Mouse (Mus musculus): ENCODE data around the gene Kng1.
A peak's percentile ranks its signal among the peaks of the same experiment; 100 is the strongest.
"Not testable (repeated sequence)": the region's sequence is repeated elsewhere in the genome, so short reads cannot be mapped to it uniquely, and the experiment has no call there.

The Kng1 gene

DNA sequence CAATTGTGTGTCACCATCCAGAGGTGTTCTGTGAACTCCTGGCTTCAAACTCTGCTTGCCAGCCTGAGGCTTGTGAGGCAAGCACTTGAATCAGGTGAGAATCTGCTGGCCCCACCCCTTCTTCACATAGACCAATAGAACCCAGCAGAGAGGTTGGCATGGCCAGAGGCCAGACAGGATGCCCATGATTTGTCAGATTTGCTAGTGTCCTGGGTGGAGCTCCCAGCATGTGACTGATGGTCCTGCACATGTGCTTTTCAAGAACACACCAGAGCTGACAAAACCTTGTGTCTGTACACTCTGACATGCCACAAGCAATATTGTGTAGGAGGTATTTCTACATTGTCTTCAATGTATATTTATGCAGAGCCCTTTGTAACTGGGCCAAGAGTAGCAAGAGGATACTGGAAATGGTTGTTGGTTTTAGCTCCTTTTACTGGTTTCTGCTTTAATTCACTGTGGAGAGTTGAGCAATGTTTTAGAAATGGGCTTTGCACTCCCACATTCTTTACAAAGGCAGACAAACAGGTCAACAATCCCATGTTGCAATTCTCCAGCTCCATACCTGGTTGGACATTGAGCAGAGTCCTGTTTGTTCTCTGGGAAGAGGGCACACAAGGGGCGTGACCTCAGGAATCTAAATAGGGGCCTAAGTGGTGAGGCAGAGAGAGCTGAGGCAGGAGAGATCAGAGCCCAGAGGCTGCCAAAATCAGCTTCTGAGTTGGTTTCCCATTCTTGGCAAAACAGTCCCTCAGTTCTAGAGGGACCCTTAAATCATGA is at the start of gene Kng1:
Gene Kng1, plus strand, starts transcription at position 198 of the 780 bp plus-strand sequence.
- DNase-seq (ENCODE audit: low read depth, low spot score): not testable (repeated sequence)

DNA sequence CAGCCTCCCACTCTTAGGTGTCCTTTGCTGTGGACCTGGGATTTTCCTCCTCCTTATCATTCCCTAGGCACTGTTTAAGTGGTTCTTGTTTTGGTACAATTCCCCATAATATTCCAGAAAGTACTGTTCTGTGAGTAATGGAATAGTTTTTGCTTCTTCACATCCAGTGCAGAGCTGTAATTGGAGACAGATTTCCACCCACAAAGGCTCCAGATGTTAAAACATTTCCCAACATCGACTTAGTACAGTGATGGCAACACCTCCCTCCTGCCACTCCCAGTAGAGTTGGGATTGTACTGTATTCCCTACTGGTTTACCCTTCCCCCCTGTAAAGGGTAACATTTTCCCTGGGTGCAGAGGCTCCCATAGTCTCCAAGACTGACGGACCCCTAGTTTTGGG is 43.9 kb upstream of the Kng1 start:
- not testable (repeated sequence) for DNase-seq (ENCODE audit: low read depth, low spot score)

DNA sequence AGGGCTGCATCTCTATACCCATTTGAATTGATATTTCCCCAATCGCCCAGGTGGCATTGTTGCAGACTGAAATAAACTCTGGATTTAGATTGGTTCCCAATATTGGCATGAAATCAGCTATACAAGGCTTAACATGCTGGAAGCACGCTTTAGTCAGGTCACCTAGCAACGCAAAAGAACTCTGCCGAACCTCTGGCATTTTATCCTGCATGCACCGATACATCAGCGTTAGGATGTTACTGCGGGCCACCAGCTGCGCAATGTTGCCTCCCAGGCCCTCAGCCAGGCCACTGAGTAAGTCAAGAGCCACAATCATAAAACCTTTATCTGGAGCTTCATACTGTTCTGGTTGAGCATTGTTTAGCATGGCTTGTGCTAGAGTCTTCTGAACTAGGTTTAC is 43.0 kb upstream of the Kng1 start:
- not testable (repeated sequence) for DNase-seq (ENCODE audit: low read depth, low spot score)

DNA sequence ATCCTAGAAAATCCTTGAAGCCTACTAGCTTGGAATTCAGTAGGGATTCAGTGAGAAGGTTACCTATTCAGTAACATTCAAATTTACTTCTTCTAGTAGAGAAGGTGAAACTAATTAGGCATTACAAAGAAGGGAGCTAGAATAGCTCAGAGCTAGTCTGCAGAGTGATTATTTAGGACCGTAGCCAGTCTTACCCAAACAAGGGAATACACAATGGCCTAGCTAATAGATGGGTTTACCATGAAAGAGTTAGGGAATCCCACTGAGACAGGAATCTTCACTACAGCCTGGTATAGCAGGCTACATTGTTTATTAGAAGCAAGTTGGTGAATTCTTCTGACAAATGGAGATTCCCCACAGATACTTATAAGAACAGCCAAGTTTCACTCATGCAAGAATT is 37.1 kb upstream of the Kng1 start:
- not testable (repeated sequence) for DNase-seq (ENCODE audit: low read depth, low spot score)

DNA sequence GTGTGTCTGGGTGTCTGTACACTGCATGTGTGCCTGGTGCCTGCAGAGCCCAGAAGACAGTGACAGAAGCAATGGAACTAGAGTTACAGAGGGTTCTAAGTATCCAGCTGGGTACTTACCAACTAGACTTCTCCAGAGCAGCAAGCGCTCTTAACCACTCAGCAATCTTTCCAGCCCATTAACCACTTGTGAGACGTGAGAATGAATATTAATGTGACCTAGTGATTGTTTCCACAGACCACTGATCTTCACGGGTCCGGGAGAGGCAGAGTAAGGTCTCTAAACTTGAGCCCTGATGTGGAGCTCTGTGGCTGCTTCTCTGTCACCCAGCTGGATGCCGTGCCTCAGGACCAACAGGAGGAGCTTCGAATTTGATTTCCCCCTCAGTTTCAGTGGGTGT is 32.6 kb upstream of the Kng1 start:
- DNase-seq (ENCODE audit: low read depth, low spot score): no peak

DNA sequence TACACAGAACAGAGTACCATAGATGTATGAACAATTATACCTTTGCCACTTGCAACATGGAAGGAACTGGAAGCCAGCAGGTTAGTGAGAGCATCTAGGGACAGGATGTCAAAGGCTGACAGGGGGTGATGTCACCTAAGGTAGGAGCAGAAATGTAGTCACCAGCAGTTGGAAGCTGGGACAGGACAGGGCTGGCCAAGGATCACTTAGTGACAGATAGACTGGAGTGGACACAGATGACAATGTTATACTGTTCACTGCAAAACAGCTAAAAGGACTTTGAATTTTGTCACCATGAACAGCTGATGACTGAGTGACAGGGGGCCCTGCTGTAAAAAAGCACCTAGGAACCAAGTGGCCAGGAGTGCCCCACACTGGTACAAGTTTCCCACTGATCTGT is 31.1 kb upstream of the Kng1 start:
- no peak for DNase-seq (ENCODE audit: low read depth, low spot score)

DNA sequence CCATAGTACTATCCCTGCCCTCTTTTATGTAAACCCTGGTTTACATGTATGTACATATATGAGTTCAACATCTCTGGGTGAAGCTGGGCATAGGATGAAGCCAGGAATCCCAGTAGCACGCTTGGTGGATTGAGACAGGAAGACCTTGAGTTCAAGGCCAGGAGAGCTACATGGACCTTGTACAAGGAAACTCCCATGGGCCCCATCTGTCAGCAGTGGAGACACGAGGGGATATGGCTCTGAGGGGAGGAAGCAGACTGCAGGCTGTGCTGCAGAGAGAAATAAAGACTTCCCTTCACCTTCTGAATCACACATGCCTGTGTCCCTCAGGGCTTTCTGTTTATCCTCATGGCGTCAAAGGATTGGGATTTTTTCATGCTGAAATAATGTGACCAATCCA is 30.3 kb upstream of the Kng1 start:
- peak; percentile 29 for DNase-seq (ENCODE audit: low read depth, low spot score)

DNA sequence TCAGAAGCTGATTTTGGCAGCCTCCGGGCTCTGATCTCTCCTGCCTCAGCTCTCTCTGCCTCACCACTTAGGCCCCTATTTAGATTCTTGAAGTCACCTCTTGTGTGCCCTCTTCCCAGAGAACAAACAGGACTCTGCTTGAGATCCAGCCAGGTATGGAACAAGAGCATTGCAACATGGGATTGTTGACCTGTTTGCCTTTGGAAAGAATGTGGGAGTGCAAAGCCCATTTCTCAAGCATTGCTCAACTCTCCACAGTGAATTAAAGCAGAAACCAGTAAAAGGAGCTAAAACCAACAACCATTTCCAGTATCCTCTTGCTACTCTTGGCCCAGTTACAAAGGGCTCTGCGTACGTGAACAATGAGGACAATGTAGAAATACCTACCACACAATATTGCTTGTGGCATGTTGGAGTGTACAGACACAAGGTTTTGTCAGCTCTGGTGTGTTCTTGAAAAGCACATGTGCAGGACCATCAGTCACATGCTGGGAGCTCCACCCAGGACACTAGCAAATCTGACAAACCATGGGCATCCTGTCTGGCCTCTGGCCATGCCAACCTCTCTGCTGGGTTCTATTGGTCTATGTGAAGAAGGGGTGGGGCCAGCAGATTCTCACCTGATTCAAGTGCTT is 28.6 kb upstream of the Kng1 start, which contains the start of gene Kng2:
Gene Kng2, minus strand, starts transcription at position 517 of the 635 bp plus-strand sequence.
- not testable (repeated sequence) for DNase-seq (ENCODE audit: low read depth, low spot score)

DNA sequence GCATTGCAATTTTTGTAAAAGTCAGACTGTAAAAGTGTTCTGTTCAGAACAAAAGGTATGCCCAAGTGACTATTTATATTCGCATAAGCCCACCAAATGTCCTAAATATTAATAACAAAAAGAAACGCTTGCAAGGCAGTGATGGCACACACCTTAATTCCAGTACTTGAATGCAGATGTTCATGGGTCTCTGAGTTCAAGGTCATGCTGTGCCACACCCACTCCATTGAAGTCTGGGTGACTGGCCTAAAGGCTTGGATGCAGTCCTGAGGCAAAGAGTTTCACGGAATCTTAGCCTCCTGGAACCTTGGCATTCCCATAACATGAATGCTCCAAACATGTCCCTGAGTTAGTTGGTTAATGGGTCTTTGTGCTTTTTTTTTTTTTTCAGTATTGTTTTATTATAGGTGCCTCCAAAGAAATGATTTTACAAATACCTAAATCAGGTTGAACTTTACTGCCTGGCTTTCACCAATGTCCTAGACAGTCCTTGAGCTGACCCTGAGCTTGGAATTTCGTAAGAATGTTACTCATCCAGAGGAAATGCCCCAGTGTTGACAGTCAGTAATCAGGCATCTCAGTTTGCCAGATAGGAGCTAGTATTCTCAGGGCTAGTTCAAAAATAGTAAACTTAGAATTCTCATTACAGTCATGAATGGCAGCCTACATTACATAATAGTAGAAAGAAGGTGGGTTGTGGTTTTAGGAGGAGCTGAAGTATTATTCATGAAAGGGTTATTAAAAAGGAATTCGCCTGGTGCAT is 26.8 kb upstream of the Kng1 start:
- DNase-seq (ENCODE audit: low read depth, low spot score): no peak

DNA sequence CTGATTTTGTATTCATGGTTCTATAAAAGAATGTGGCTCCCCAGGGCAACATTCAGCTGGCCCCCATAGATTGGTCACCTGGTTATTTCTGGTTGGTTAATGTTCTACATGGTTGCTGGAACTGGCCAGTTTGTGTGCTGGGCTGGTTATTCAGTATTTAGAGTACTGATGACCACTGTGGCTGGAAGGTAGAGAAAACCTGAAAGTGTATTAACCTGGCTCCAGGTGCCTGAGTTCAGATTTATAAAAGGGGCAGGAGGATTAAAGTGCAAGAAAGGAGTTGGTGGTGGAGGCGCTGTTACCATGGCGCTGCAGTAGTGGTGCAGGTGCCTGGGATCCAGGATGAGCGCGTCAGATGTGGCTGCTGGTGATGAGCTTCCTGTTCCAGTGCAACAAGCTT is 24.0 kb upstream of the Kng1 start:
- no peak for DNase-seq (ENCODE audit: low read depth, low spot score)

DNA sequence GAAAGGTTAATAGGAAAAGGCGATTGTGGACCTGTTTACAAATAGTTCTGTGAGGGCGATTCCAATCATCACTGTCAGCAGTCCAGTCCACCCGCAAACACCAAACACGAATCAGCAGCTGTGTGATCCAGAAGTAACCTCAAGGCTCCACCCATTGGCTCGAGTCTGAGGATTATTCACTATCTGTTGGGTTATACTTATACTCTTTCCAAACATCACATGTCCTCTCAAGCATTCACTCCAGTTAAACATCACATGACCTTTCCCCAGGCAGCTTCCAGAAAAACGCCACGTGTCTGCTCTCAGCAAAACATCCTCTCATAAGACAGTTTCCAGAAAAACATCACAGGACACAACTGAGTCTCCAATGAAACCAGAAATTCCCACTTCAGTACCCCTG is 19.9 kb upstream of the Kng1 start:
- no peak for DNase-seq (ENCODE audit: low read depth, low spot score)

DNA sequence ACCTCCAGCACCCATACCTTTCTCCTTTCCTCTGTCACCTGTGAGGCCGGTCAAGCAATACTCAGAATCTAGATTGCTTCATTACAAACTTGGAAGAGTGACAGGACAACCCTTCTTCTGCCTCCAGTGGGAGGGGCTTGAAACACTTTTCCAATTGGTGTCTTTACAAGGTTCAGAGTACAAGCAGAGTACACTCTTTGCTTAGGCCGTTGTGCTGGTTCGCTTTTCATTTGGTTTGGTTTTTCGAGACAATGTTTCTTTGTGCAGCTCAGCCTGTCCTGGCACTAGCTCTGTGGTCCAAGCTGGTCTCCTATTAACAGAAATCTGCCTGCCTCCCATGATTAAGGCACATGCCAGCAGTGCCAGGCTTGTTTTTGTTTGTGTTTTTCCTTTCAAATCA is 18.4 kb upstream of the Kng1 start:
- DNase-seq (ENCODE audit: low read depth, low spot score): no peak

DNA sequence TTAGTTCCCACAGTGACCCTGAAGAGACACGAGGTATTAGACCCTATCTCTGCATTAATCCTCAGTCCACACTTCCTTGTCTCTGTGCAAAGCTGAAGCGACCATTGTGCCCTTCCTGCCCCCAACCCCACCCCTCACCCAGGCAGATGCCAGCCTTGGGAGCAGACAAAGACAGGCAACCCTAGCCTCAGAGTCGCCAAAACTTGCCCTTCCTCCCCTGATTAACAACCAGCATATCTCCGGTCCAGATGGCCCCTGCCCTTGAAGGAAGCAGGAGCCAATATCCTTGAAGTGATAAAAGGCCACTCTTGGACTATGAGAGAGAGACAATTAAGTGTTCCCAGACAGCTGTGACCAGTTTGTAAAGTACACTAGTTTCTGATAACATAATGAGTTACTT is 16.8 kb upstream of the Kng1 start:
- no peak for DNase-seq (ENCODE audit: low read depth, low spot score)

DNA sequence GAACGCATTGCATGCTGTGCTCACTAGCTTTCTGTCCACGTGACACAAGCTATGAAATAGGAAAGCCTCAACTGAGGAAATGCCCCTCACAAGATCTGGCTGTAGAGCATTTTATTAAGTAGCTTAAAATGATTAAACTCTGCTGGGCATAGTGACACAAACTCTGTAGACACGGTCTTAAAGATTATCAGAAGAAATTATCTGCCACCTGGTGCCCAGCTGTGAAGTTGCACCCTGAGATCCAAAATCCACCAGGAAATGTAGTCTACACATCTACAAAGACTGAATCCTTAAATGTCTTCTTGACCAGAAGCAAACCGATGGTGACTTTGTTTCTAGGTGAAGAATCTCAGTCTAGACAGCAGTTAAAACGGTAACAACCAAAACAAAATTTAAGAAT is 11.3 kb upstream of the Kng1 start:
- DNase-seq (ENCODE audit: low read depth, low spot score): peak; percentile 18

DNA sequence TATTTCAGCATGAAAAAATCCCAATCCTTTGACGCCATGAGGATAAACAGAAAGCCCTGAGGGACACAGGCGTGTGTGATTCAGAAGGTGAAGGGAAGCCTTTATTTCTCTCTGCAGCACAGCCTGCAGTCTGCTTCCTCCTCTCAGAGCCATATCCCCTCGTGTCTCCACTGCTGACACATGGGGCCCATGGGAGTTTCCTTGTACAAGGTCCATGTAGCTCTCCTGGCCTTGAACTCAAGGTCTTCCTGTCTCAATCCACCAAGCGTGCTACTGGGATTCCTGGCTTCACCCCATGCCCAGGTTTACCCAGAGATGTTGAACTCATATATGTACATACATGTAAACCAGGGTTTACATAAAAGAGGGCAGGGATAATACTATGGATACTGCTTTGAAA is 2.0 kb downstream of the Kng1 start:
- DNase-seq (ENCODE audit: low read depth, low spot score): not testable (repeated sequence)

DNA sequence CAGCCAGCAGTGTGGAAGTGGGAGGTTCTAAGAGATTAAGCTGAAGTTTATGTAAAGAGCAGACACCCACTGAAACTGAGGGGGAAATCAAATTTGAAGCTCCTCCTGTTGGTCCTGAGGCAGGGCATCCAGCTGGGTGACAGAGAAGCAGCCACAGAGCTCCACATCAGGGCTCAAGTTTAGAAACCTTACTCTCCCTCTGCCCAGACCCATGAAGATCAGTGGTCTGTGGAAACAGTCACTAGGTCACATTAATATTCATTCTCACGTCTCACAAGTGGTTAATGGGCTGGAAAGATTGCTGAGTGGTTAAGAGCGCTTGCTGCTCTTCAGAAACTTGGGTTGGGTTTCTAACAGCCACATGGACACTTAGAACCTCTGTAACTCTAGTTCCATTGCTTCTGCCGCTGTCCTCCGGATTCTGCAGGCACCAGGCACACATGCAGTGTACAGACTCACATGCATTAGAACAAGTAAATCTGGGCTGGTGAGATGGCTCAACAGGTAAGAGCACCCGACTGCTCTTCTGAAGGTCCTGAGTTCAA is 3.2 kb downstream of the Kng1 start:
- DNase-seq (ENCODE audit: low read depth, low spot score): not testable (repeated sequence)

DNA sequence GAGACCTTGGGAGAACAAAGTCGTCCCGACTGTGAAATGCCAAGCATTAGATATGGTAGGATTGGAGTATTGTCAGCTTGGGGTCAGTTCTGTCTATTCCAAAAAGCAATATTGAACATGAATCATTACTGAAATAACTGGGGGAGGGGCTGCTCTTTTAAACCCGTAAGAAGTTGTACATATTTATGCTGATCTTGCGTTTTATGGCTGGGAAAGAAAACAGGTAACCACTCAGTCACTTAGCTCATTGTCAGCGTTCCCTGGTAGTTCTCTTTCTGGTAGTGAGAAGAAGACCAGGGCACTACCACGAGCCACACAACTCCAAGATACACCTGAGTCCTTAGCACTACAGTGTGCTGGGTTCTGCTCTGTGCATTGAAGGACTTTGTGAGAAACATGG is 19.9 kb downstream of the Kng1 start:
- not testable (repeated sequence) for DNase-seq (ENCODE audit: low read depth, low spot score)

DNA sequence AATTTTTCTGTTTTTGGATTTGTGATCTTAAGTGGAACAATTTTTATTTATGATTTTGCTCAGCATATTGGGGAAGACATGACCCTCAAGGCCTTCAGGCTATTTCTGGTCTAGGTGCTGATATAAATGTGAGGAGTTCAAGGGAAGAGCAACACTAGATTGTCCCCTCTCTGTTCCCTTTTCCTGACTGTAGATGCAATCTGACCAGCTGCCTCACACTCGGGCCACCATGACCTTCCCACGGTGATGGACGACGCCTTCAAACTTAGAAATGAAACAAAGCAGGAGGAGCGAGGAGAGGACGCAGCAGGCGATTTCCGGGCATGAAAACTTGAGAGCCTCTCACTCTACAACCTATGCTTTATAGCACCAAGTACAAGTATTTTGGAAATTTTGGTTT is 29.5 kb downstream of the Kng1 start:
- not testable (repeated sequence) for DNase-seq (ENCODE audit: low read depth, low spot score)

DNA sequence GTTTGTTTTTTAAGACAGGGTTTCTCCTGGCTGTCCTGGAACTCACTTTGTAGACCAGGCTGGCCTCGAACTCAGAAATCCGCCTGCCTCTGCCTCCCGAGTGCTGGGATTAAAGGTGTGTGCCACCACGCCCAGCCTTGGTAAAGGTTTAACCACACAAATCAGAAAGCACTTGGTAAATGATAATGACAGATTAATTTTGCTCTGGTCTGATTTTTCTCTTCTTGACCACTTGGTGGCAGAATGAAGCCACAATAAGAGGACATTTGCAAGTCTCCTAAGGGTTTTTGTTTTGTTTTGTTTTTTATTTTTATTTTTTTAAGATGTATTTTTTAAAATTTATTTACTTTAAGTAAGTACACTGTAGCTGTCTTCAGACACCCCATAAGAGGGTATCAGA is 30.0 kb downstream of the Kng1 start:
- not testable (repeated sequence) for DNase-seq (ENCODE audit: low read depth, low spot score)

DNA sequence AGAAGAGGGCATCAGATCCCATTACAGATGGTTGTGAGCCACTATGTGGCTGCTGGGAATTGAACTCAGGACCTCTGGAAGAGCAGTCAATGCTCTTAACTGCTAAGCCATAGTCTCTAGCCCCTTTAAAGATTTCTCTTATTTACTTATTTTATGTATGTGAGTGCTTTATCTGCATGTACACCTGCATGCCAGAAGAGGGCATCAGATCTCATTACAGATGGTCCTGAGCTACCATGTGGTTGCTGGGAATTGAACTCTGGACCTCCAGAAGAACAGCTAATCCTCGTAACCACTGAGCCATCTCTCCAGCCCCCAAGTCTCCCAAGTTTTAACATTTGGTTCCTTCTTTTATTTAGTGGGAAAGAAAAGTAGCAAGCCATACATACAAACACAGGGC is 30.8 kb downstream of the Kng1 start:
- DNase-seq (ENCODE audit: low read depth, low spot score): not testable (repeated sequence)

DNA sequence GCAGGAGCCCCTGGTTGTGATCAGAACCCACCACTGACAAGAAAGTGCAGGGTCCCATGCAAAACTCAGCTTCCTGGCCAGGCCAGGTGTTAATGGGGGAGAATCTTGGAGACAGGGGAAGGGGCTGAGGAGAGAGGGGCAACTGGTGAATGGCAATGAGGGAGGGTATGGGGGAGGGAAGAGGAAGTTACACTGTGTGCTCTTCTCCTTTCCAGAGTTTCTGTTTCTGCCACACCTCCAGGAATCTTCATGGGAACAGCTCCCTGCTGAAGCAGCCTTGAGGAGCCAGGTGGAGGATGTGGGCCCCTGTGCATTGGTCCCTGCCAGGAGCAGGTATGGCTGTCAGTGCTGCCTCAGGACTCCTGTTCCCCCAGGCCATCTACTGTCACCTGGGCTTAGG is 33.7 kb downstream of the Kng1 start:
- DNase-seq (ENCODE audit: low read depth, low spot score): not testable (repeated sequence)

DNA sequence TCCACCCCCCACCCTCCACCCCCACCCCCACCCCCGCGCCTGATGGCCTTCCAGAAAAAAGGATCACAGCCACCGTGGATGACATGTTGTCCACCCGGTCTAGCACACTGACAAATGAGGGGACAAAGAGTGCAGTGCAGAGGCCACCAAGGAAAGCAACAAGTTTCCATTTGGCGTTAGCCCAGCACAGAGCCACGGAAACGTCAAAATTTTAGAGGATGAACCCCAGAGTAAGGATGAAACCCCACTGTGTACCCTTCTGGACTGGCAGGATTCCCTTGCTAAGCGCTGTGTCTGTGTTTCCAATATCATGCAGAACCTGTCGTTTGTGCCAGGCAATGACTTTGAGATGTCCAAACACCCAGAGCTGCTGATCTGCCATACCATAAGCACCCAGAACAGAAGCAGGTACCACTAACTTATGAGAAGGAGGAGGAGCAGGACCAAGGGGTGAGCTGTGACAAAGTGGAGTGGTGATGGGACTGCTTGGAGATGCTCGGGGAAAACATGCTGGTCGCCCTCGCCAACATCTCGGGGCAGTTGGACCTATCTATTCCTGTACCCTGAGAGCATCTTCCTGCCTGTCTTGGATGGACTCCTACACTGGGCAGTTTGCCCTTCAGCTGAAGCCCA is 35.8 kb downstream of the Kng1 start:
- DNase-seq (ENCODE audit: low read depth, low spot score): no peak
